Mouse (Mus musculus): ENCODE measurements around the gene Gm42421. TPM values are rescaled to one million over a fixed set of nuclear protein-coding genes. Genes with fewer than 3 reads are reported as not detected.

Gm42421 gene
- polyA plus RNA-seq, 1 experiment from 2014 or later: 0.33 TPM

- H3K27ac ChIP-seq (replicated peaks): no peak overlapping the region
- WGBS (ENCODE audit: insufficient replicate concordance): 94% methylated on average over 1 of the region's 1 CpGs
- no peak overlapping the region for H3K4me3 ChIP-seq (replicated peaks)
- H3K4me1 ChIP-seq (replicated peaks): peaks cover 7% of the 10 kb centered on the region; the same call in 1 of the 2 replicates
- no peak overlapping the region for H3K4me2 ChIP-seq
- no peaks in the 10 kb centered on the region for H3K9me3 ChIP-seq (replicated peaks)
- no peaks in the 10 kb centered on the region; the same call in 1 of the 2 replicates for H3K27me3 ChIP-seq
- no peak overlapping the region for H3K9ac ChIP-seq
- H3K36me3 ChIP-seq (replicated peaks): peaks cover 37% of the 10 kb centered on the region
- ATAC-seq (ENCODE audit: insufficient read depth): no peak
These were observed 5.9 kb downstream of the Gm42421 start for GRCm38 (mm10) chr5:143933875-143934274.

DNA sequence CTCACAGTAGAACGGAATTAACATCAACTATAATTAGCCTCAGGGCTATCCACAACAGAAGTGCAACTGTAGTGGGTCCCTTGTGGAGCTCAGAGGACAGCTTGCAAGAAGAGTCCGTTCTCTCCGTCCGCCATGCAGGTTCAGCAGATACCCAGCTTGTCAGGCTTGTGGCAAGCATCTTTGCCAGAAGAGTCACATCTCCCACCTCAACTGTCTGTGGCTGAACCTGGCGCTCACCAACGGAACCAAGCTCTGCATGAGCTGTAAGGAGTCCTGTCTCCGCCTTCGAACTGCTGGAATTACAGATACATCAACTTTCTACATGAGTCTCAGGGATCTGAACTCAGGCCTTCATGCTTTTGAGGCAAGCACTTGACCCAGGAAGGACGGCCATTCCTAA lies 8.2 kb downstream of the Gm42421 start:
- no peak overlapping the region for H3K4me2 ChIP-seq
- H3K4me3 ChIP-seq (replicated peaks): no peak overlapping the region
- H3K27ac ChIP-seq (replicated peaks): no peak overlapping the region
- 72% methylated on average over 9 of the region's 9 CpGs for WGBS (ENCODE audit: insufficient replicate concordance)
- H3K9ac ChIP-seq: no peak overlapping the region
- H3K4me1 ChIP-seq (replicated peaks): peaks cover 7% of the 10 kb centered on the region; the same call in 1 of the 2 replicates
- no peaks in the 10 kb centered on the region for H3K9me3 ChIP-seq (replicated peaks)
- ATAC-seq (ENCODE audit: insufficient read depth): no peak
- H3K36me3 ChIP-seq (replicated peaks): peaks cover 14% of the 10 kb centered on the region
- no peaks in the 10 kb centered on the region; the same call in 1 of the 2 replicates for H3K27me3 ChIP-seq

- no peak overlapping the region for H3K4me2 ChIP-seq
- H3K9ac ChIP-seq: no peak overlapping the region
- 15% methylated on average over 10 of the region's 10 CpGs for WGBS (ENCODE audit: insufficient replicate concordance)
- H3K9me3 ChIP-seq (replicated peaks): no peaks in the 10 kb centered on the region
- H3K27me3 ChIP-seq: peaks cover 6% of the 10 kb centered on the region; the same call in 1 of the 2 replicates
- H3K4me3 ChIP-seq (replicated peaks): no peak overlapping the region
- H3K4me1 ChIP-seq (replicated peaks): peaks cover 7% of the 10 kb centered on the region; the same call in 1 of the 2 replicates
- no peak for ATAC-seq (ENCODE audit: insufficient read depth)
- H3K27ac ChIP-seq (replicated peaks): no peak overlapping the region
- H3K36me3 ChIP-seq (replicated peaks): no peaks in the 10 kb centered on the region
These were observed 13.6 kb downstream of the Gm42421 start for GRCm38 (mm10) chr5:143941588-143941987.

DNA sequence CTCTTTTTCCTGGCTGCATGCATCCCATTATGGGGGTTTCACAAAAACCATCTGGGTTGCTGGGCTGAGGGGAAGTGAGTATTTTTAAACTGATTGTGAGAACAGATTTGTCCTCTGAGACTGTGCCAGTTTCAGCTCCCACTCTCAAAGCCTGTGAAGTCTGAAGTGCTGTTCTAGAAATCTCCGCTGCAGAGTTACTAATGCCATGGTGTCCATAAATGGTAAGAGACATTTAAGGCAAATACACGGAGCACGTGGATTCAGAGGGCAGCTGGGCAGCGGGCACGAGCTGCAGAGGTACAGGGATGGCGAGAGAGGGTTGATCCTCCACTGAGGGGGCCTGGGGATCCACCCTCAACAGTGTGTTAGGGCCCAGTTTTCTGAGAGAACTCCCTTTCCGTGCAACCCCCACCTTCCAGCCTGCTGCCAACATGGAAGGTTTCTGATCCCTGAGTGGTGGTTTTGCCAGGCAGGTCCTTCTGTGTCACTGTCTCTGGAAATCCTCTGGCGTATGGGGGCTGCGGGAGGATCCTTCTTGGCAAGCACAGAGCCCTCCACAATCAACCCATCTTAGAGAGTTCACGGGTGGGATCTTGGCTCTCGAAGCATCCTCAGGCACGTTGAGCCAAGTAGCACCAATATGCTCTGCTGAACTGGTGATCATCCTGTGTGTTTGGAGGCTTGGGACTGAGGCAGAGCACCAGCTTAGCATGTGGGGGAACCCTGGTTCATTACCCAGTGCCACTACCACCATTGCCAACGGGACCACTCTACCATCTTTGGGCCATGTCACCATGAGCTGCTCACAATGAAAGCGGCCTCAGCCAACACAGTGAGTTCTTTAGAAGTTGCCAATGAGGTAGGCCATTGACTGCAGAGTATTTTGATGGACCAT lies 15.5 kb downstream of the Gm42421 start:
- ATAC-seq (ENCODE audit: insufficient read depth): no peak
- Histone ChIP-seq H3K4me2 (no peak overlapping the region), H3K27ac (replicated peaks) (no peak overlapping the region), H3K9ac (no peak overlapping the region), H3K27me3 (peaks cover 6% of the 10 kb centered on the region; the same call in 1 of the 2 replicates), H3K9me3 (replicated peaks) (no peaks in the 10 kb centered on the region), H3K4me3 (replicated peaks) (no peak overlapping the region), H3K36me3 (replicated peaks) (no peaks in the 10 kb centered on the region), H3K4me1 (replicated peaks) (no peaks in the 10 kb centered on the region)
- 71% methylated on average over 14 of the region's 14 CpGs for WGBS (ENCODE audit: insufficient replicate concordance)

DNA sequence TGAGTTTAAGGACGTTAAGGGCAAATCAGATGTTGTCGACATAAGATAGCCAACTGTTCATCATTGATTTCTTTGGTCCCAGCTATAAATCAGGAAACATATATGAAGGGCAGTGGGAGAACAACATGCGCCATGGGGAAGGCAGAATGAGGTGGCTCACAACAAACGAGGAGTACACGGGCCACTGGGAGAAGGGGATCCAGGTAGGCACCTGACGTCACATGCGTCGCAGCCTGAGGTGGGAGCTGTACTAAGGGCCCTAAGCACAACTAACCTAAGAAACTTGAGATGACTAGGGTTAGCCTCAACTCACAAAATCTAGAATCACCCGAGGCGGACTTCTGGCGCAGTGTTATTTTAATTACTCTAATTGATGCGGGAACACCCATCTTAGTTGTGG lies 20.4 kb downstream of the Gm42421 start:
- H3K36me3 ChIP-seq (replicated peaks): no peaks in the 10 kb centered on the region
- peaks cover 2% of the 10 kb centered on the region; the same call in 1 of the 2 replicates for H3K27me3 ChIP-seq
- no peak overlapping the region for H3K9ac ChIP-seq
- H3K4me1 ChIP-seq (replicated peaks): no peaks in the 10 kb centered on the region
- H3K9me3 ChIP-seq (replicated peaks): no peaks in the 10 kb centered on the region
- WGBS (ENCODE audit: insufficient replicate concordance): 74% methylated on average over 12 of the region's 12 CpGs
- no peak for ATAC-seq (ENCODE audit: insufficient read depth)
- H3K27ac ChIP-seq (replicated peaks): no peak overlapping the region
- H3K4me2 ChIP-seq: no peak overlapping the region
- no peak overlapping the region for H3K4me3 ChIP-seq (replicated peaks)

- H3K4me2 ChIP-seq: no peak overlapping the region
- H3K27me3 ChIP-seq: no peaks in the 10 kb centered on the region
- H3K4me1 ChIP-seq (replicated peaks): no peaks in the 10 kb centered on the region
- no peak for ATAC-seq (ENCODE audit: insufficient read depth)
- no peak overlapping the region for H3K27ac ChIP-seq (replicated peaks)
- no peaks in the 10 kb centered on the region for H3K36me3 ChIP-seq (replicated peaks)
- no peak overlapping the region for H3K9ac ChIP-seq
- 48% methylated on average over 5 of the region's 5 CpGs for WGBS (ENCODE audit: insufficient replicate concordance)
- H3K9me3 ChIP-seq (replicated peaks): no peaks in the 10 kb centered on the region
- no peak overlapping the region for H3K4me3 ChIP-seq (replicated peaks)
These were observed 22.0 kb downstream of the Gm42421 start for GRCm38 (mm10) chr5:143950016-143950415.

DNA sequence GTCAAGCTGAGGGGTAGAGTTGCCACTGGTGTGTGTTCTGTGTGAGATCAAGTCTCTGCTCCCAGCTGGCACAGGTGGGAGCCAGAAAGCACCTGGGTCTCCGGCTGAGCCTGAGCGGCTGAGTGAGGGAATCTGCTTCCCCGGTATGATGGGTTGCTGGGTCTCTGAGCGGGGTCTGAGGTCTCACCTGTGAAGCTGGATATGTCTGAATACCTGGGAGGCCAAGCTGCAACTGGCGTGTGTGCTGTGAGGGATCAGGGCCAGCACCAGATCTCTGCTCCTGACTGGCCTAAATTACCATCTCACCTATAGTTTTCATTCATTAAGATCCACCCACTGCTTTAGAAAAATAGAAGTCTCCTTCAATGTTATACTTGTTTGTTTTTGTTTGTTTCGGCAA lies 29.1 kb downstream of the Gm42421 start:
- no peak for ATAC-seq (ENCODE audit: insufficient read depth)
- Histone ChIP-seq H3K4me2 (no peak overlapping the region), H3K27ac (replicated peaks) (no peak overlapping the region), H3K9me3 (replicated peaks) (no peaks in the 10 kb centered on the region; the same call in 1 of the 2 replicates), H3K27me3 (no peaks in the 10 kb centered on the region), H3K36me3 (replicated peaks) (no peaks in the 10 kb centered on the region), H3K4me3 (replicated peaks) (no peak overlapping the region), H3K9ac (no peak overlapping the region), H3K4me1 (replicated peaks) (no peaks in the 10 kb centered on the region)
- WGBS (ENCODE audit: insufficient replicate concordance): 75% methylated on average over 6 of the region's 6 CpGs

GRCm38 (mm10) chr5:143959551-143959950 lies 31.6 kb downstream of the Gm42421 start:
- no peak overlapping the region for H3K9ac ChIP-seq
- H3K4me3 ChIP-seq (replicated peaks): no peak overlapping the region
- H3K4me2 ChIP-seq: no peak overlapping the region
- H3K9me3 ChIP-seq (replicated peaks): no peaks in the 10 kb centered on the region; the same call in 1 of the 2 replicates
- no peaks in the 10 kb centered on the region for H3K4me1 ChIP-seq (replicated peaks)
- ATAC-seq (ENCODE audit: insufficient read depth): no peak
- peaks cover 3% of the 10 kb centered on the region; the same call in 1 of the 2 replicates for H3K27me3 ChIP-seq
- WGBS (ENCODE audit: insufficient replicate concordance): 75% methylated on average over 11 of the region's 11 CpGs
- H3K36me3 ChIP-seq (replicated peaks): no peaks in the 10 kb centered on the region
- no peak overlapping the region for H3K27ac ChIP-seq (replicated peaks)

DNA sequence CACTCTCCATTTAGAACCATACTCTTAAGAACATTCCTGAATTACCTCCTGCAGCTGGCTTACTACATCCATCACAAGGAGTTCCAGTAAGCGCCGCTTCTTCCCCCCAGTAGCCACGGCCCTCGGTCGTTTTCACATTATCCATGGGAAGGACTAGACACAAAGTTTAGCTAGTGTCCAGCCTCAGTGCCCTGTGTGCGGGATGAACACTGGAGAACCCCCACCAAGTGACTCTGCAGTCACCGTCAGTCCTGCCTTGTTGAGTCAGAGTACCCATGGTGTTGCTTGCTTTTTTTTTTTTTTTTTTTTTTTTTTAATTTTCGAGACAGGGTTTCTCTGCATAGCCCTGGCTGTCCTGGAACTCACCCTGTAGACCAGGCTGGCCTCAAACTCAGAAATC lies 33.2 kb downstream of the Gm42421 start:
- H3K4me2 ChIP-seq: no peak overlapping the region
- no peak overlapping the region for H3K4me3 ChIP-seq (replicated peaks)
- H3K27me3 ChIP-seq: peaks cover 3% of the 10 kb centered on the region; the same call in 1 of the 2 replicates
- H3K27ac ChIP-seq (replicated peaks): no peak overlapping the region
- H3K9ac ChIP-seq: no peak overlapping the region
- 74% methylated on average over 8 of the region's 8 CpGs for WGBS (ENCODE audit: insufficient replicate concordance)
- no peaks in the 10 kb centered on the region for H3K9me3 ChIP-seq (replicated peaks)
- H3K36me3 ChIP-seq (replicated peaks): no peaks in the 10 kb centered on the region
- H3K4me1 ChIP-seq (replicated peaks): no peaks in the 10 kb centered on the region
- ATAC-seq (ENCODE audit: insufficient read depth): no peak

- Histone ChIP-seq H3K27ac (replicated peaks) (no peak overlapping the region), H3K4me2 (no peak overlapping the region), H3K36me3 (replicated peaks) (no peaks in the 10 kb centered on the region), H3K27me3 (peaks cover 3% of the 10 kb centered on the region; the same call in 1 of the 2 replicates), H3K9me3 (replicated peaks) (no peaks in the 10 kb centered on the region), H3K4me3 (replicated peaks) (no peak overlapping the region), H3K4me1 (replicated peaks) (no peaks in the 10 kb centered on the region), H3K9ac (no peak overlapping the region)
- no peak for ATAC-seq (ENCODE audit: insufficient read depth)
- 63% methylated on average over 12 of the region's 12 CpGs for WGBS (ENCODE audit: insufficient replicate concordance)
These were observed 37.8 kb downstream of the Gm42421 start for GRCm38 (mm10) chr5:143965586-143966345.

GRCm38 (mm10) chr5:143966671-143967070 lies 38.7 kb downstream of the Gm42421 start:
- Histone ChIP-seq H3K36me3 (replicated peaks) (no peaks in the 10 kb centered on the region), H3K4me1 (replicated peaks) (peaks cover under 1% of the 10 kb centered on the region; the same call in 1 of the 2 replicates), H3K4me3 (replicated peaks) (no peak overlapping the region), H3K27ac (replicated peaks) (no peak overlapping the region), H3K9ac (no peak overlapping the region), H3K4me2 (no peak overlapping the region), H3K27me3 (peaks cover 3% of the 10 kb centered on the region; the same call in 1 of the 2 replicates), H3K9me3 (replicated peaks) (no peaks in the 10 kb centered on the region)
- 70% methylated on average over 12 of the region's 12 CpGs for WGBS (ENCODE audit: insufficient replicate concordance)
- no peak for ATAC-seq (ENCODE audit: insufficient read depth)
